In the genomic region with DNA sequence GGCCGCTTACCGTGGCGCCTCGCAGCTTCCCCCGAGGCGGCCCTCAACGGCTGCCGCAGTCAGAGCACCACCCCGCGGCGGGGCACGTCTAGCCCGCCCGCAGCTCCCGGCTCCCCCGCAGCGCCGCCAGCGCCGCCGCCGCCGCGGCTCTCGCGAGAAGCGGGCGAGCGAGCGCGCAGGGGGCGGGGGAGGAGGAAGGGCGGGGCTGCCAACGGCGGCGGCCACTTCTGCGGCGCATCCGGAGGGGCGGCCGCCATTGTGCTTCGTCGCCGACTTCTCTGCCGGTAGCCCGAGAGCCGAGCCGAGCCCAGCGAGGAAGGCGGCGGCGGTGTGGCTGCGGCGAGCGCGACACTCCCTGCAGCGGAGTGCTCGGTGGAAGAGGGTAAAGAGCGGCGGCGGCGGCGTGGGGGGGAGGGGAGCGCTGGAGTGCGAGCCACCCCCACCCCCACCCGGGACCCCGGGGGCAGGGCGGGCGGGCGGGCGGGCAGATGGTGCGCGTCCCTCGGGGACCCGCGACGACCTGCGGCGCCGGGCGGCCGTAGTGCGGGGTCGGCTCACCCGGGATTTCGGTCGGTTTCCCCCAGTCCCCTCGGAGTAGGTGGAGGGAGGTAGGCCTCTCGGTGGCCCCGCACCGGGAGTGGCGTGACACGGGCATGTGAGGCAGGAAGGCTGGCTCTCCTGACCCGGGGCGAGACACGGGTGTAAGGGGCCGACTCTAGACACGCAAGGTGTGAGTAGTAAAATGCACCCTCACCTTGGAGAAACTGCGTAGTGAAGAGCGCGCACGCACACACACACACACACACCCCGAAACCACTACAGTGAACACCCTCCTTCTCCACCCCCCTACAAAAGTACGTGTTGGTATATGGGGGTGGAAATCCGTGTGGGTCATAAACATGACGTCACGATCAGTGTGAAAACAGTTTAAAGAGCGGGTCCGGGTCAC, we compare ENCODE assay signal across 8 mouse cellular contexts. TPM values are rescaled to one million over a fixed set of nuclear protein-coding genes. Genes with fewer than 3 reads are reported as not detected.
DNase-seq lines count a peak whose midpoint lies in the region; ATAC-seq and TF ChIP-seq lines count a peak whose summit lies in the region.

TSS of gene Baz2b (minus strand) at position 137 of the 949 bp plus-strand sequence.
TSS of gene March7 (plus strand) at position 185 of the 949 bp plus-strand sequence.

- H3K4me2 ChIP-seq in heart, embryonic 13.5 days: peak within 1 kb of the TSS; percentile 94
- peak within 1 kb of the TSS; percentile 79 for H3K4me2 ChIP-seq in liver, embryonic 11.5 days
- peak within 1 kb of the TSS; percentile 87 for H3K4me2 ChIP-seq in myocyte (ENCODE audit: low read depth)

- H3ac ChIP-seq in myocyte (ENCODE audit: control insufficient read depth, insufficient read length): peak within 1 kb of the TSS; percentile 67

- peak within 1 kb of the TSS; percentile 95 for H3K4me3 ChIP-seq in heart, embryonic 13.5 days
- peak within 1 kb of the TSS; percentile 92 for H3K4me3 ChIP-seq in liver, embryonic 11.5 days (ENCODE audit: low read depth, low read length)
- H3K4me3 ChIP-seq in myocyte: peak within 1 kb of the TSS; percentile 81

- H3K36me3 ChIP-seq in heart, embryonic 13.5 days: peaks cover 39% of the 10 kb centered on the region
- peaks cover 7% of the 10 kb centered on the region; the same call in 1 of the 2 replicates for H3K36me3 ChIP-seq in liver, embryonic 11.5 days (ENCODE audit: control insufficient read depth, insufficient read depth, low read length)
- H3K36me3 ChIP-seq in myocyte (ENCODE audit: control insufficient read depth, insufficient read depth): peaks cover 8% of the 10 kb centered on the region

- peak within 1 kb of the TSS; percentile 99 for H3K9ac ChIP-seq in heart, embryonic 13.5 days
- H3K9ac ChIP-seq in liver, embryonic 11.5 days (ENCODE audit: low read depth, low read length): peak within 1 kb of the TSS; percentile 88

- peak within 1 kb of the TSS; percentile 91 for H3K27ac ChIP-seq in heart, embryonic 13.5 days (replicated peaks)
- H3K27ac ChIP-seq in liver, embryonic 11.5 days (ENCODE audit: low read depth, low read length): peak within 1 kb of the TSS; percentile 78

- H3K79me2 ChIP-seq in myocyte (ENCODE audit: control insufficient read depth, insufficient read depth): peaks cover 50% of the 10 kb centered on the region

- peak; percentile 92 for TF ChIP-seq POLR2A in myocyte (IDR thresholded peaks at IDR 0.05; ENCODE audit: insufficient read length, low read depth)

- H3K4me1 ChIP-seq in heart, embryonic 13.5 days: peaks cover 45% of the 10 kb centered on the region
- peaks cover 32% of the 10 kb centered on the region for H3K4me1 ChIP-seq in liver, embryonic 11.5 days (replicated peaks; ENCODE audit: control insufficient read depth, insufficient read depth, low read length)

- H3K9me3 ChIP-seq in heart, embryonic 13.5 days: no peaks in the 10 kb centered on the region
- H3K9me3 ChIP-seq in liver, embryonic 11.5 days (ENCODE audit: control insufficient read depth, low read length): no peaks in the 10 kb centered on the region

- under 1% methylated on average over 68 of the region's 109 CpGs for WGBS in heart, embryonic 13.5 days
- WGBS in liver, embryonic 11.5 days: under 1% methylated on average over 97 of the region's 109 CpGs

- DNase-seq in CD4-positive, CD25-positive, alpha-beta regulatory T cell, adult 2 months (ENCODE audit: low read depth, low spot score): peak; percentile 96
- DNase-seq in c-Kit-negative CD71-positive TER-119-positive erythroid progenitor cells, embryonic 14.5 days (ENCODE audit: low read depth, low spot score): peak; percentile 81
- peak; percentile 37 for DNase-seq in fibroblast of lung, adult 2 months (ENCODE audit: low read depth)
- peak; percentile 94 for DNase-seq in kidney, postnatal 10 days
- peak; percentile 83 for DNase-seq in liver, embryonic 11.5 days (ENCODE audit: low spot score)
- peak; percentile 88 to 95 for DNase-seq in spleen, postnatal 4 days (ENCODE audit: low spot score in 2 of 2)

- peak; percentile 89 for ATAC-seq in heart, embryonic 13.5 days (ENCODE audit: extremely low read depth, insufficient number of reproducible peaks, low FRiP score, low TSS enrichment)
- ATAC-seq in liver, embryonic 11.5 days (replicated peaks; ENCODE audit: low FRiP score): peak; percentile 92

- H3K27me3 ChIP-seq in heart, embryonic 13.5 days (replicated peaks): no peaks in the 10 kb centered on the region
- H3K27me3 ChIP-seq in liver, embryonic 11.5 days (replicated peaks; ENCODE audit: control insufficient read depth, insufficient read depth, low read length): no peaks in the 10 kb centered on the region
- H3K27me3 ChIP-seq in myocyte (ENCODE audit: control insufficient read depth, insufficient read depth, insufficient read length): no peaks in the 10 kb centered on the region

TF ChIP-seq in myocyte, 11 proteins besides CTCF, POLR2A, EP300 and RAD21:
- TF ChIP-seq SRF (IDR thresholded peaks at IDR 0.05; ENCODE audit: control insufficient read depth, insufficient read length, low read depth): no peak
- no peak for TF ChIP-seq TCF3 (IDR thresholded peaks at IDR 0.05; ENCODE audit: insufficient read length, low read depth)
- TF ChIP-seq REST (IDR thresholded peaks at IDR 0.05; ENCODE audit: insufficient read depth, insufficient read length): no peak
- TF ChIP-seq CEBPB (IDR thresholded peaks at IDR 0.05; ENCODE audit: insufficient read depth, poor library complexity, severe bottlenecking): no peak
- TF ChIP-seq E2F4 (IDR thresholded peaks at IDR 0.05; ENCODE audit: insufficient read depth): peak; percentile 8
- TF ChIP-seq USF1 (IDR thresholded peaks at IDR 0.05; ENCODE audit: low read depth): no peak
- peak; percentile 51 for TF ChIP-seq POLR2AphosphoS2 (IDR thresholded peaks at IDR 0.05; ENCODE audit: insufficient read length, low read depth)
- TF ChIP-seq MYOG (IDR thresholded peaks at IDR 0.05; ENCODE audit: control insufficient read depth in 1 of 3, insufficient read depth in 1 of 3, insufficient read length in 2 of 3, low read depth in 2 of 3): no peak
- TF ChIP-seq MYOD1 (IDR thresholded peaks at IDR 0.05; ENCODE audit: control insufficient read depth in 1 of 3, insufficient read length in 2 of 3, low read depth in 2 of 3): peak in 1 of 3 experiments; percentile 23
- TF ChIP-seq MAX (IDR thresholded peaks at IDR 0.05; ENCODE audit: low read depth): no peak
- no peak for TF ChIP-seq TCF12 (IDR thresholded peaks at IDR 0.05; ENCODE audit: insufficient read depth, poor library complexity, severe bottlenecking)
TF ChIP-seq in myocyte: peak in this region for 3.

RNA-seq across cellular contexts. Expression of gene Baz2b, which starts in this region (rescaled TPM):
- polyA plus RNA-seq in heart, embryonic 13.5 days (2015; fragmentation: Nextera tagmentation; extraction: Ambion mirVana): 41.9 and 44.2 TPM in 2 replicates
- 31.5 and 35.2 TPM in 2 replicates for polyA plus RNA-seq in liver, embryonic 11.5 days (2014; fragmentation: Nextera tagmentation; extraction: Ambion mirVana)
- polyA plus RNA-seq in myocyte (2012; fragmentation: generic; extraction: Trizol): 11.8 TPM

RNA-seq across cellular contexts. Expression of gene March7, which starts in this region (rescaled TPM):
- polyA plus RNA-seq in heart, embryonic 13.5 days (2015; fragmentation: Nextera tagmentation; extraction: Ambion mirVana): 49.3 and 49.4 TPM in 2 replicates
- polyA plus RNA-seq in liver, embryonic 11.5 days (2014; fragmentation: Nextera tagmentation; extraction: Ambion mirVana): 48.5 and 50.1 TPM in 2 replicates
- 9.8 TPM for polyA plus RNA-seq in myocyte (2012; fragmentation: generic; extraction: Trizol)

Comparison
In these comparisons a context has a peak if more than half of its experiments do, and no peak if none do; other contexts are left out.
1. Peak in every context shown above with its lines: DNase-seq, ATAC-seq, H3K4me3 ChIP-seq and H3K27ac ChIP-seq.
2. DNase-seq: peak in every context shown above with its lines; median percentile 96 in CD4-positive, CD25-positive, alpha-beta regulatory T cell, adult 2 months; 94 in kidney, postnatal 10 days; 92 in spleen, postnatal 4 days; 83 in liver, embryonic 11.5 days; 81 in c-Kit-negative CD71-positive TER-119-positive erythroid progenitor cells, embryonic 14.5 days; 37 in fibroblast of lung, adult 2 months.